Mouse (Mus musculus) liver, embryonic 15.5 days (tissue): ENCODE measurements around the gene Chka. TPM values are rescaled to one million over a fixed set of nuclear protein-coding genes. Genes with fewer than 3 reads are reported as not detected.
A peak's percentile ranks its signal among the peaks of the same experiment; 100 is the strongest.

Experiments used
- ATAC-seq: fragments of 200-750 bp; cut with Nextera tagmentation; 2 replicates; pipeline ENCODE4 v1.8.0; 2017; ENCODE audit warnings: moderate number of reproducible peaks, mild to moderate bottlenecking, moderate library complexity; ENCODE audit not compliant: insufficient read depth
- H3K27ac ChIP-seq: fragments of 300-500 bp; sonication (generic); replicated peaks from 2 replicates; pipeline ENCODE4 v1.5.1; 2015; ENCODE audit warnings: mild to moderate bottlenecking, inconsistent platforms
- H3K27me3 ChIP-seq: fragments of 300-500 bp; sonication (generic); 2 replicates; pipeline ENCODE4 v1.6.1; 2015; ENCODE audit warnings: mild to moderate bottlenecking, inconsistent platforms
- H3K36me3 ChIP-seq: fragments of 300-500 bp; sonication (generic); replicated peaks from 2 replicates; pipeline ENCODE4 v1.6.1; 2015; ENCODE audit warnings: moderate library complexity, mild to moderate bottlenecking, inconsistent platforms
- H3K4me1 ChIP-seq: fragments of 300-500 bp; sonication (generic); replicated peaks from 2 replicates; pipeline ENCODE4 v1.6.1; 2015; ENCODE audit warnings: inconsistent platforms
- H3K4me2 ChIP-seq: fragments of 300-500 bp; sonication (generic); 2 replicates; pipeline ENCODE4 v1.6.1; 2015; ENCODE audit warnings: moderate library complexity, mild to moderate bottlenecking, inconsistent platforms
- H3K4me3 ChIP-seq: fragments of 300-500 bp; sonication (generic); replicated peaks from 2 replicates; pipeline ENCODE4 v1.5.1; 2015; ENCODE audit warnings: mild to moderate bottlenecking, inconsistent platforms
- H3K9ac ChIP-seq: fragments of 300-500 bp; sonication (generic); 2 replicates; pipeline ENCODE4 v1.6.1; 2015; ENCODE audit warnings: moderate library complexity, mild to moderate bottlenecking, inconsistent platforms
- H3K9me3 ChIP-seq: fragments of 300-500 bp; sonication (generic); replicated peaks from 2 replicates; pipeline ENCODE4 v1.6.1; 2016; ENCODE audit warnings: inconsistent platforms
- WGBS: fragments of 180-500 bp; shearing (Covaris S2); methylation state at CpG from one replicate; pipeline ENCODE4 v1.1.7; 2015; ENCODE audit warnings: mixed read lengths; ENCODE audit not compliant: insufficient replicate concordance; 5-methylcytosine and 5-hydroxymethylcytosine counted together
- polyA plus RNA-seq: library from polyadenylated mRNA; unstranded; fragments of >200 nt; fragmentation: Nextera tagmentation; extraction: Ambion mirVana; gene quantifications from 2 replicates; pipeline ENCODE4 v1.2.1, GENCODE M21; 2015

The Chka gene
- polyA plus RNA-seq, 1 experiment from 2014 or later: 20.1 TPM

DNA sequence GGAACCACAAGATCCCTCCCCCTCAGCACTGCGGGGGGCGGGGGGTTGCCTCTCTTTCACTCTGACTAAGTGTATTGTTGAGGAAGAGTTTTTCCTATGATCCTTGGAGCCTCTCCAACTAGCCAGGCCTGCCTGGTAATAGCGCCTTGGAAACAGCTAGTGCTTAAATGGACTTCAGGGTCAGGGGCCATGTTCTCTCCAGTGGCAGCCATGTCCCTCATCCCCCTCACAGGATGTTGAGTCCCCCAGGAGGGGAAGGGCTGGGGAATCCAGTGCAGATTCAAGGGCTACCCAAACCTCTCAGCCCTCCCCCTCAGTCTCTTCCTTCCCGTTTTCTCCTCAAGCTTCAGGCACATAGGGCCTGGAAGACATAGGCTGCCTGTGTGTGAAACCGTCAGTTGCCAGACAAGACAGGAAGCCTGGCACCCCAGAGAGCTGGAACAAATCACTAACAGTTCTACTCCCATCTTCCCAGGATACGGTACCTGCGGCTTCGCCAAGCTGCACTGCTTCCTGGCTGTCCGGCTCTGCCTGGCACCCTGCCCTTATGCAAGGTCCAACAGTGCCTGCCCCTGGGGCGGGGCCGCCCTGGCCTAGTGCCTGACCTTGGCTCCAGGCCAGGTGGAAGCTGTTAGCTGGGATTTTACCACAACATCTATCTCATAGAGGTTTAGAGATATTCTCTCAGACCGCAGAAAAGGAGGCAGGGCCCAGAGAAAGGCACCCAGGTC, 77.8 kb downstream of the Chka start, which contains the start of gene Aldh3b1:
TSS of gene Aldh3b1 (minus strand) at position 598 of the 731 bp plus-strand sequence.
- Histone ChIP-seq H3K4me3 (peak within 1 kb of the TSS; percentile 20), H3K4me1 (peaks cover 41% of the 10 kb centered on the region), H3K4me2 (peak within 1 kb of the TSS; percentile 35), H3K27me3 (0 out of 2 replicates have a peak, but pooled peaks cover 2% of the 10 kb centered on the region), H3K36me3 (no peaks in the 10 kb centered on the region), H3K9ac (no peak within 1 kb of the TSS), H3K9me3 (no peaks in the 10 kb centered on the region), H3K27ac (peak within 1 kb of the TSS; percentile 70)
- WGBS: 24% methylated on average over 12 of the region's 12 CpGs
- ATAC-seq: peak; percentile 64

DNA sequence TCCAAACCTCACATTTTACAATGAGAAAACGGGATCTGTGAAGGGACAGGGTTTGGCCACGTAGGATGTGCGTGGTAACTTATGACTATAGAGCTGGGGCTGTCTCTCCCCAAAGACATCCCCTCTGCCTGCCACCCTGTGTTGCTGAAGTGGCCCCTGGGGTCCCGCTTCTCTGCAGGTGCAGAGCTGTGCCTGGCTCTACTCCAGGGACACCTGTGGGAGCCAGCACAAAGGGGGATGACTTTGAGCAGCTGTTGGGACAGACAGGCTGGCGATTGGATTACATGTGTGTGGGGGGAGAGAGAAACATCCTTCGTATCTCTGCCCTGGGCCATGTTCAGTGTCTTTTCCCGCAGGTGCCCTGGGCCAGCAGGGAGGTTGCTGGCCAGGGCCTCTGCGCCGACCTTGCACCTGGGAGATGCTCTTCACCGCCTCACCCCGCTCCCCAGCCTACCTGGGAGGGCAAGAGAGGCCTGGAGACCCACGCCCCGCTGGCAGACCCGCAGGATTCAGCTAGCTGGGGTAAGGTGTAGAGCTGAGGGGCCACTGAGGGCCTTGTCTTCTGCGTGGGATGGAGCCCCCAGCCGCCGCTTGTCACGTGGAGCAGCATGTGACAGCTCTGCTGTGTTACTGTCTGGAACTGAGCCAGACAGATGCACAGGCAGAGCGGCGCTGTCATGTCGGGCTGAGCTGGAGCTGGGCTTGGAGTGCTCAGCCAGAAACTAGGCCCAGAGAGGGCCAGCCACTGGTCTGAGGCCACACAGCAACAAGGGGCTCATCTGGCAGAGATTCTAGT, 78.9 kb downstream of the Chka start:
- Histone ChIP-seq H3K36me3 (no peaks in the 10 kb centered on the region), H3K4me3 (no peak overlapping the region), H3K9ac (no peak overlapping the region), H3K9me3 (no peaks in the 10 kb centered on the region), H3K4me1 (peaks cover 37% of the 10 kb centered on the region), H3K4me2 (no peak overlapping the region; the same call in 1 of the 2 replicates), H3K27me3 (peaks cover 10% of the 10 kb centered on the region), H3K27ac (no peak overlapping the region; the same call in 1 of the 2 replicates)
- ATAC-seq: no peak
- 72% methylated on average over 21 of the region's 21 CpGs for WGBS

DNA sequence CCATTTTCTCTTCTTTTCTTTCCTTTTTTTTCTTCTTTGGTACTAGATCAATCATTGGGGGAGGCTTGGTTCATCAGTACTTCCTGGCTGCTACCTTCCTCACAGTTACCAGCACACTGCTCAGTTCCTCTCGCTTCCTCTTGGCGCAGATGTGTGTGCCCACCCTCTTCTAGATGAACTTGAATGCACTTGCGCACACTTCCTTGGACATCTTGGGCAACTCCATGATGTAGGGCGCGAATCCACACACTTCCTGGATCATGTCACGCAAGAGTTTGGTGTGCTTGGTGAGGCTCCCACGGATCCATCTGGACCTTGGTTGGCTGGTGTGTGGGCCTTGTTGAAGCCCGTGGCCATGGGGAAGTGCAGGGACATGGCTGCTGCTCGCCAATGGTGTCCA, 80.1 kb downstream of the Chka start:
- Histone ChIP-seq H3K9ac (no peak overlapping the region), H3K27ac (no peak overlapping the region), H3K36me3 (no peaks in the 10 kb centered on the region), H3K4me2 (no peak overlapping the region), H3K27me3 (peaks cover 23% of the 10 kb centered on the region), H3K9me3 (no peaks in the 10 kb centered on the region), H3K4me3 (no peak overlapping the region), H3K4me1 (peaks cover 42% of the 10 kb centered on the region)
- ATAC-seq: no peak
- WGBS: 64% methylated on average over 9 of the region's 9 CpGs

- peak; percentile 77 for ATAC-seq
- 3% methylated on average over 42 of the region's 42 CpGs for WGBS
- Histone ChIP-seq H3K27ac (peak within 1 kb of the TSS; percentile 51), H3K9me3 (no peaks in the 10 kb centered on the region), H3K4me2 (peak within 1 kb of the TSS; percentile 76), H3K9ac (peak within 1 kb of the TSS; percentile 43), H3K36me3 (no peaks in the 10 kb centered on the region), H3K27me3 (peaks cover 24% of the 10 kb centered on the region), H3K4me1 (peaks cover 25% of the 10 kb centered on the region), H3K4me3 (peak within 1 kb of the TSS; percentile 54)
These were observed 83.7 kb downstream of the Chka start, which contains the start of gene Unc93b1 for GRCm38 (mm10) chr19:3935032-3935895. TSS of gene Unc93b1 (plus strand) at chr19:3935186.

- H3K27me3 ChIP-seq: peaks cover 24% of the 10 kb centered on the region
- WGBS: 5% methylated on average over 22 of the region's 22 CpGs
- H3K4me2 ChIP-seq: peak overlapping the region; percentile 76
- H3K4me3 ChIP-seq: peak overlapping the region; percentile 54
- H3K4me1 ChIP-seq: peaks cover 19% of the 10 kb centered on the region
- peak overlapping the region; percentile 51 for H3K27ac ChIP-seq
- H3K9me3 ChIP-seq: no peaks in the 10 kb centered on the region
- ATAC-seq: peak; percentile 13; the same call in 1 of the 2 replicates
- peak overlapping the region; percentile 35 for H3K9ac ChIP-seq
- no peaks in the 10 kb centered on the region for H3K36me3 ChIP-seq
These were observed 84.6 kb downstream of the Chka start for GRCm38 (mm10) chr19:3935896-3936850.

DNA sequence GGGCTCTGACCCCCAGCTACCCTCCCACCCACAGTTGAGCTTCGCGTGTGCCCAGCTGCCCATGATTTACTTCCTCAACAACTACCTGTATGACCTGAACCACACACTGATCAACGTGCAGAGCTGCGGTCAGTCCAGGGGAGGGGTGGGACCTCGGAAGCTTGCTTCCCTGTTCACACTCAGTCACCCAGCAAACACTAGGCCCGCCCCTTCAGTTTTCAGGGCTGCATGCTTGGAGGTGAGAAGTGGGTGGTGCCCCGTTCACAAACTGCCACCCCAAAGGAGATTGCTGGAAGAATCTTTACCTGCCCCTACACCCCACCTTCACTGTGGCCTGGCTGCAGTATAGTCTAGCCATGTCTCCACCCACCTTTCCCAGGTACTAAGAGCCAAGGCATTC, 90.7 kb downstream of the Chka start:
- H3K27me3 ChIP-seq: no peaks in the 10 kb centered on the region
- no peaks in the 10 kb centered on the region for H3K9me3 ChIP-seq
- H3K4me3 ChIP-seq: no peak overlapping the region
- no peak overlapping the region for H3K4me2 ChIP-seq
- H3K27ac ChIP-seq: no peak overlapping the region
- no peak overlapping the region for H3K9ac ChIP-seq
- peaks cover 30% of the 10 kb centered on the region for H3K4me1 ChIP-seq
- 72% methylated on average over 7 of the region's 7 CpGs for WGBS
- no peak for ATAC-seq
- no peaks in the 10 kb centered on the region for H3K36me3 ChIP-seq

GRCm38 (mm10) chr19:3942986-3943735, 91.6 kb downstream of the Chka start:
- Histone ChIP-seq H3K9ac (no peak overlapping the region; the same call in 1 of the 2 replicates), H3K4me2 (peak overlapping the region; percentile 71), H3K9me3 (no peaks in the 10 kb centered on the region), H3K27ac (no peak overlapping the region), H3K36me3 (0 out of 2 replicates have a peak, but pooled peaks cover under 1% of the 10 kb centered on the region), H3K4me3 (peak overlapping the region; percentile 44), H3K27me3 (no peaks in the 10 kb centered on the region), H3K4me1 (peaks cover 30% of the 10 kb centered on the region)
- WGBS: 14% methylated on average over 27 of the region's 27 CpGs
- ATAC-seq: peak; percentile 83
